Mouse (Mus musculus) cortical plate, adult 2 months (tissue): ENCODE data around the gene Adam34. TPM values are rescaled to one million over a fixed set of nuclear protein-coding genes. Genes with fewer than 3 reads are reported as not detected.
"Not testable (repeated sequence)": the region's sequence is repeated elsewhere in the genome, so short reads cannot be mapped to it uniquely, and the experiment has no call there.

ENCODE experiments used
- H3K27ac ChIP-seq: fragments of 200-500 bp; 2 replicates; pipeline ENCODE4 v1.5.1; 2012; ENCODE audit warnings: low read length, control low read depth, inconsistent platforms; ENCODE audit not compliant: insufficient read depth
- H3K4me1 ChIP-seq: fragments of 200-500 bp; 2 replicates; pipeline ENCODE4 v1.6.1; 2011; ENCODE audit warnings: low read length; ENCODE audit not compliant: control insufficient read depth, insufficient read depth
- H3K4me3 ChIP-seq: fragments of 200-500 bp; 2 replicates; pipeline ENCODE4 v1.5.1; 2011; ENCODE audit warnings: mild to moderate bottlenecking, low read length, control low read depth; ENCODE audit not compliant: insufficient read depth
- CTCF ChIP-seq: fragments of 200-500 bp; IDR thresholded peaks from 2 replicates; pipeline ENCODE4 v1.5.1; 2011; ENCODE audit warnings: mild to moderate bottlenecking, control low read depth, low read length; ENCODE audit not compliant: insufficient read depth; ENCODE audit errors: extremely low read depth
- POLR2A ChIP-seq: fragments of 200-500 bp; IDR thresholded peaks from 2 replicates; pipeline ENCODE4 v1.6.1; 2011; ENCODE audit warnings: mild to moderate bottlenecking, low read length, control low read depth; ENCODE audit not compliant: insufficient read depth; ENCODE audit errors: extremely low read depth
- polyA plus RNA-seq: library from polyadenylated mRNA; depleted of rRNA; stranded (reverse); fragments of >200 nt; gene quantifications from 2 replicates; pipeline ENCODE4 v1.2.3, GENCODE M21; 2012; rRNA removed

Adam34 gene
- polyA plus RNA-seq: not detected in 2 replicates

DNA sequence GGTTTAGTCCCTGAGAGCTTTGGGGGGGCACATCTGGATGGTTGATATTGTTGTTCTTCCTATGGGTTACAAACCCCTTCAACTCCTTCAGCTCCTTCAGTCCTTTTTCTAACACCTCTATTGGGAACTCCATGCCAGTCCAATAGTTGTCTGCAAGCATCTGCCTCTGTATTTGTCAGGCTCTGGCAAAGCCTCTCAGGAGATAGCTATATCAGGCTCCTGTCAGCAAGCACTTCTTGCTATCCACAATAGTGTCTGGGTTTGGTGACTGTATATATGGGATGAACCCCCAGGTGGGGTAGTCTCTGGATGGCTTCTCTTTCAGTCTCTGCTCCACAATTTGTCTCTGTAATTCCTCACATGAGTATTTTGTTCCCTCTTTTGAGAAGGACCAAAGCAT is at the start of gene Adam34:
TSS of gene Adam34 (minus strand) at position 101 of the 400 bp plus-strand sequence.
- no peaks in the 10 kb centered on the region for H3K4me1 ChIP-seq
- TF ChIP-seq POLR2A (no peak), CTCF (no peak)
- H3K27ac ChIP-seq: no peak within 1 kb of the TSS
- no peak within 1 kb of the TSS for H3K4me3 ChIP-seq

DNA sequence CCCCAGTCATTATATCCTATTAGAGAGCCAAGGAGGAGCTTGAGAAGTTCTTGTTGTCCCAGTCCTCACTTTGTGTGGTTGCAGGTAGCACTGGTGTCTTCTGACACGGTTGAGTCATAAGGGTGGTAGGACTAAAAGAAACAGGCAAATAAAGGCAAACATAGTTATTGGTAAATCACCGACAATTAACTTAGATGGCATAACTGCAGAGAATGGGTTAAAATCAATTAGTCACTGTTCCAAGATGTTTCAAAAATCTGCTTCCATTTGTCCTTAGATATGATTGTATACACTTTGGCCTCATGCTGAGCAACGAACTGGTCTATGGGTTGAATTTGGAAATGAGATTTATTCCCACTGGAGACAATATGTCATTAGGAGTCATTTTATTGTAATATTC is 82.7 kb downstream of the Adam34 start, which contains the start of gene Gm5346:
TSS of gene Gm5346 (minus strand) at position 101 of the 400 bp plus-strand sequence.
- no peak within 1 kb of the TSS for H3K4me3 ChIP-seq
- H3K27ac ChIP-seq: no peak within 1 kb of the TSS
- no peaks in the 10 kb centered on the region for H3K4me1 ChIP-seq
- TF ChIP-seq CTCF (no peak), POLR2A (no peak)

DNA sequence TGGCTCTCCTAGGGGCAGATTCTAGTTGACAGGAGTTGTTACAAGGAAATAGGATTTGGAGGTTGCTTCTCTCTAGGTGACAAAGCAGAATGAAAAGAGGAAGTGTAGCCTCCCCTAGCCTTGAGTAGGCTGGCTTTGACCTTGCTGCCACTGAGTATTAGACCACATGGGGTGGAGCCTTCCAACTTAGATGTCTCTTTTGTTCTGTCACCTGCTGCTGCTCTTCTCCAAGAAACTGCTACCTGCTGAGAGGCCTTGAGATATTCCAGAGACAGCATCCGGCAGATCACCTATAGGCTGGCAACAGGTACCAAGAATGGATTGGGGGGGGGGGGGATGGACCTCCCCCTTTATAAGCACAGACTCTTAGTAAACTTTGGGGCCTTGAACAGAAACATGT is 93.8 kb downstream of the Adam34 start:
- Histone ChIP-seq H3K4me3 (no peak overlapping the region), H3K4me1 (no peaks in the 10 kb centered on the region), H3K27ac (no peak overlapping the region)
- TF ChIP-seq POLR2A: no peak
- no peak for TF ChIP-seq CTCF

DNA sequence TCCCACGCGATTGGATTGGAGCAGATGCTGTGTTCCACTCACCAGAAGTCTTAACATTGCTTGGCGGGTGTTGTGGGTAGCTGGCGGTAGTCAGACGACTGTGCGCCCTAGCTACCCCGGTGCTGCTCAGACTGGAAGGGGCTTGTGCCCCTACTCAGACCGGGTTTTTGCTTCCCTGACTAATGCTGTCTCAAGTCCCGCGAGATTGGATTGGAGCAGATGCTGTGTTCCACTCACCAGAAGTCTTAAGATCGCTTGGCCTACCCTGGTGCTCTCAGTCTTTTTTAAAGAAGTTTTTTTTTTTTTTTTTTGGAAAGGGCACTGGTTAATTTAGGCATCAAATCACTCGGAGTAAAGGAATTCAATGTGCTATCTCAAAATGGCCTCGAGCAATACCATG is 106.2 kb downstream of the Adam34 start:
- H3K4me3 ChIP-seq, H3K4me1 ChIP-seq, H3K27ac ChIP-seq: not testable (repeated sequence)

DNA sequence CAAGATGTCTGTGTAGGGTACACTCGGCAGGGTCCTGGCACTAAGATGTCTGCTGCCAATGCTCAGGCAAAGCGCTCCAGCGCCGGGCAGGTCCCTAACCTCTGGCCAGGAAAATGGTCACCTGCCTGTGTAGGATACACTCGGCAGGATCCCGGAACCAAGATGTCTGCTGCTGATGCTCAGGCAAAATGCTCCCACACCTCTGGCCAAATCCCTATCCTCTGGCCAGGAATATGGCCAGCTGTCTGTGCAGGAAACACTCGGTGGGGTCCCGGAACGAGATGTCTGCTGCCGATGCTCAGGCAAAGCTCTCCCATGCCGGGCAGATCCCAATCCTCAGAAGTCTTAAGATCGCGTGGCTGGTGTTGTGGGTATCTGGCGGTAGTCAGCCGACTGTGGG is 106.7 kb downstream of the Adam34 start:
- H3K4me1 ChIP-seq, H3K4me3 ChIP-seq, H3K27ac ChIP-seq: not testable (repeated sequence)

Other genes starting within 250 kb of the Adam34 start
- gene Adam26b, start 181.9 kb downstream of the Adam34 start, polyA plus RNA-seq: not detected in 2 replicates
- gene Adam26a, start 133.3 kb downstream of the Adam34 start, polyA plus RNA-seq: not detected in 2 replicates
- not detected in 2 replicates for gene Gm5346, start 82.8 kb downstream of the Adam34 start, polyA plus RNA-seq